Mouse (Mus musculus): Measurements from ENCODE around the gene Bex4. TPM values are rescaled to one million over a fixed set of nuclear protein-coding genes. Genes with fewer than 3 reads are reported as not detected.

Gene Bex4
- polyA plus RNA-seq, 1 experiment from 2014 or later: 62.7 TPM

Small RNA genes within 50 kb of the gene (microRNA-seq; reads per million reads assigned to microRNA genes)
- not detected for gene Mir6383

Other genes starting within 250 kb of the Bex4 start
- gene Arxes2, start 145.2 kb upstream of the Bex4 start, polyA plus RNA-seq (2015; fragmentation: Nextera tagmentation; extraction: Ambion mirVana): 79.1 and 82.6 TPM in 2 replicates
- gene Arxes1, start 105.6 kb upstream of the Bex4 start, polyA plus RNA-seq (2015; fragmentation: Nextera tagmentation; extraction: Ambion mirVana): 35.3 and 37.4 TPM in 2 replicates
- 83.0 and 87.4 TPM in 2 replicates for gene Bex2, start 70.8 kb upstream of the Bex4 start, polyA plus RNA-seq (2015; fragmentation: Nextera tagmentation; extraction: Ambion mirVana)
- gene Nxf3, start 53.7 kb upstream of the Bex4 start, polyA plus RNA-seq (2015; fragmentation: Nextera tagmentation; extraction: Ambion mirVana): not detected in 2 replicates
- gene Tceal8, start 33.3 kb downstream of the Bex4 start, polyA plus RNA-seq (2015; fragmentation: Nextera tagmentation; extraction: Ambion mirVana): 172 and 177 TPM in 2 replicates
- 3.4 and 3.7 TPM in 2 replicates for gene Tceal5, start 64.9 kb downstream of the Bex4 start, polyA plus RNA-seq (2015; fragmentation: Nextera tagmentation; extraction: Ambion mirVana)
- gene Tceal7, start 75.8 kb downstream of the Bex4 start, polyA plus RNA-seq (2015; fragmentation: Nextera tagmentation; extraction: Ambion mirVana): 10.7 and 23.2 TPM in 2 replicates
- gene Bex1, start 76.5 kb downstream of the Bex4 start, polyA plus RNA-seq (2015; fragmentation: Nextera tagmentation; extraction: Ambion mirVana): 75.9 and 81.6 TPM in 2 replicates
- 477 and 518 TPM in 2 replicates for gene Tceal9, start 106.1 kb downstream of the Bex4 start, polyA plus RNA-seq (2015; fragmentation: Nextera tagmentation; extraction: Ambion mirVana)
- 442 and 450 TPM in 2 replicates for gene Bex3, start 131.3 kb downstream of the Bex4 start, polyA plus RNA-seq (2015; fragmentation: Nextera tagmentation; extraction: Ambion mirVana)